Mouse (Mus musculus) heart, adult 8-10 months (tissue): ENCODE results near the gene Ivd. TPM values are rescaled to one million over a fixed set of nuclear protein-coding genes. Genes with fewer than 3 reads are reported as not detected.

ENCODE experiments used
- DNase-seq: peaks from one replicate; pipeline ENCODE4 v3.0.0; 2022; ENCODE audit warnings: low spot score
- total RNA-seq, 4 experiments: library from RNA; stranded (reverse); gene quantifications; 2 replicates each; pipeline ENCODE4 v1.2.4; 2022

Ivd gene
- 100 to 1,000 TPM; 383 to 490 (median 481) TPM for total RNA-seq

DNA sequence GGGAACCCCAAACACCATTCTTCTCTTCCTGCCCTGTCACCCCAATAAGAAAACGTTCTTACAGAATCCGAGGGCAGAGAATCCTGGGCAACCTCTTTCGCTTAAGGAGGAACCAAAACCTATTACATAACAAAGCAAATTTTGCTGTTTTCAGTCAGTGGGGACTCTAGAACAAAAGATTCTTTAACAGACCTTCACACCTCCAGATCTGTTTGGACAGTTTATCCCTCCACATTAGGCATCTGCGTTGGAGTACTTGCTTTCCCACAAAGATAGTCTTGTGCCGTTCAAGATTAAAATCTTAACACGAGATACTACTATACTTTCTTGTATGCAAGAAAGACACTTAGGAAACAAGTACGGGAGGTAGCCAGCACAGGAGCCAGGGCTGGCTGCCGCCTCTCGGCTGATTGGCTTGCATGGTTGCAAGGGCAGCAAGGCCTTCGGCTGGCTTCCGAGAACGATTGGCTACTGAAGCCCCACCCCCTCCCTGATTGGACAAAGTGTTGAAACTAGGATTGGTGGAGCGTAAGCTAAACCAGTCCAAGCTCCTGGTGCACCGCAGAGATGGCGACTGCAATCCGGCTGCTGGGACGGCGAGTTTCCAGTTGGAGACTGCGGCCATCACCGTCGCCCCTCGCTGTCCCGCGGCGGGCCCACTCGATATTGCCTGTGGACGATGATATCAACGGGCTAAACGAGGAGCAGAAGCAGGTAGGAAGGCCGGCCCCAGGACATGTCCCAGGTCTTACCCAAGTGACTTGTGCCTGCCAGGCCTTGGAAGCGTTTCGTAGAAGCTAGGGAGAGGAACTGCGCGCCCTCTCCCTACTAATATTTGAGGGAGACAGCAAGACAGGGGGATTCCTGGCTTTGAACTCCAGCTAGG lies at the start of gene Ivd:
Gene Ivd, plus strand, starts transcription at position 501 of the 886 bp plus-strand sequence.
- DNase-seq = peak; percentile 95

DNA sequence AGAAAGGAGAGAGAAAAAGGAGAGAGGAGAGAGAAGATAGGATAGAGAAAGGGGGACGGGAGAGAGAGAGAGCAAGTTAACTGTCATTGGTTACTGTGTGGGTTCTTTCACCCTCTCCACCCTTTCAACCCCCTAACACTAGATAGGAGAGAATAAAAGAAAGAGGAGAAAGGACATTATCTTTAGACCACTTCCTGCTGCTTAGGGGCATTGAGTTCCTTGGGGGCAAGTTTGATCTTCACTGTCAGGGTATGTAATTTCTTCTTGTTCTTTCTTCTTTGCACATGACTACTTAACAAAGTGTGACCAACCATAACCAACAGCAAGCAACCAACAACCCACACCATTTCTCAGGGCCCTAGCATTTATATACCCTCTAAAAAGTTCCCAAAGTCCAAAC lies 49.0 kb upstream of the Ivd start:
- no peak for DNase-seq

DNA sequence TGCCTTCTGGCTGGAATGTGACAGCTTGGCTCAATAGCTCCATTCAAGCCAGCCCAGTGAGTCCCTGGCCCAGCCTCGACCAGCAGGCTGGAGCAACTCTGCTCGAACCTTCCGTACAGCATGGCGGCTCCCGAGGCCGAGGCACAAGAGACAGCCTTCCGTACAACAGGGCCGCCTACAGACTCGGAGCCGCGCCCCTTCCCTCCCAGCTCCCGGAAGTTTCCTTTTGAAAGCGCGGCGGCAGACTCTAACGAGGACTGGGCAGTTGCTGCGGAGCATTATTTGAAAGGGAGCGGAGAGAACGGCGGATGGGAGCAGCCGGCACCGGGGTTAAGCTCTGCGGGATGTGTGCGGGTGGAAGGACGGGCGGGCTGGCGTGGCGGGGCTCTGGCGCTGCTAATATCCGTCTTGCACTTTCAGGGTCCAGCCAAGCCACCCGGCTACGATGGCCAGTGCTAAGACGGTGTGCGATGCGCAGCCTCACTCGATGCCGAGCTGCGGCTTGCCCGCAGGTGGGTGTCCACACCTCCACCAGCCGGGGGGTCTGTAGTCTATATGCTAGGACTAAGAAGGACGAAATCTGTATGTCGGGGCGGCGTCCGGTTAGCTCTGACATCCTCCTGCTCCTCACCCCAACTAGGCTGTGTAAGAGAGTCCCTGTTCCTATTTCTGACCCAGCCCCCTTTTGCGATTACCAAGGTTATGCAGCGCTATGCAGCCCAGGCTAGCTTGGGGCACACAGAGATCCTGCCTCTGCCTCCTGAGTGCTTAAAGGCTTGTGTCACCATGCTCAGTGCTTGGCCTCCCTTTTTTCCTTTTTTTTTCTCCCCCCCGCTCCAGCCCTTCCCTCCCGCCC lies 47.5 kb upstream of the Ivd start, which contains the start of gene Knstrn:
Gene Knstrn, plus strand, starts transcription at position 23 of the 856 bp plus-strand sequence.
- DNase-seq = peak; percentile 89

DNA sequence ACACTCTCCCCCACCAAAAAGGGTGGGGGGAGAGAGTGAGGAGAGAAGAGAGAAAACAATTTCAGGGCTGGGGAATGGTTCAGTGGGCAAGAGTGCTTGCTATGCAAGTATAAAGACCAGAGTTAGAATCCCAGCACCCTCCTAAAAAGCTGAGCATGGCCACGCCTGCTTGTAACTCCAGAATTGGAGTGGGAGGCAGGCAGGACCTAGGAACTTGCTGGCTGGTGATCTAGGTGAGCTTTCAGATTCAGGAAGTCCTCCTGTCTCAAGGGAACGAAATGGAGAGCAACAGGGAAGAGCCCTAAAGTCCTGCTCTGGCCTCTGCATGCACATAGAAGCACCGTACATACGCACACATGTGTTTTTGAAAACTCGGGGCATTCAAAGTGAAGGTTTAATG lies 39.0 kb upstream of the Ivd start:
- DNase-seq = no peak

DNA sequence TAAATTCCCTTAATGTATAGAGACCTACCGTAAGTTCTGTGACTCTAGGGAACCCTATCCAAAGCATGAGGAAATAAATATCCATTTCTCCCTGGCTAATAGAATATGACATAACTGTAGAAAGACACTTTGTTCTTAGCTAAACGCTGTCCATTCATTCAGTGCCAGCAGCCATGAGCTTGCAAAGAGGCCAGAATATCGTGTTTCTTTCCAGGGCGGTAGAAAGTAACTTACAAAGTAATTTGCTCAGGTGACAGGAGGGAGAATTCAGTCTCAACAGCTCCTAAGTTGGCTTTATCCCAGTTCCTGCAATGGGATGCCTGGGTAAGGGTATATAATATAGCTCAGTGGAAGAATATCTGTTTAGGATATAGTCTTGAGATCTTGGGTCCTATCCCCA lies 37.4 kb upstream of the Ivd start:
- DNase-seq = no peak

DNA sequence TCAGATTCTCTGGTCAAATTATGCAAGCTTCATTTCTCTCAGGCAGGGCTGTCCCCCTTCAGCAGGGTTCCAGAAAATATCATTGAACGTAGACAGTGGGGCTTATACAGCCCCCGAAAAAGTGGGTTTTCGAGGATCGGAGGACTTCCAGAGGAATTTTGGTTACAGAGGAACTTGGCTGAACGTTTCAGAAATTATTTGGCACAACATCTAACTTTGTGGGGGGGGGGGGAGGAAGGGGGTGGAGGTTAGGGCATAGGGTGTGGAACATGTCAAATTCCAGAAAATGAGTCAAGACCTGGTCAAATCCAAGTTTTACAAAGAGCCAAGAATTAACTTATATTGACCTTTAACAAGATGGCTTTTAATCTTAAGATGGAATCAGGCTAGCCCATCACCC lies 32.7 kb upstream of the Ivd start:
- no peak for DNase-seq

DNA sequence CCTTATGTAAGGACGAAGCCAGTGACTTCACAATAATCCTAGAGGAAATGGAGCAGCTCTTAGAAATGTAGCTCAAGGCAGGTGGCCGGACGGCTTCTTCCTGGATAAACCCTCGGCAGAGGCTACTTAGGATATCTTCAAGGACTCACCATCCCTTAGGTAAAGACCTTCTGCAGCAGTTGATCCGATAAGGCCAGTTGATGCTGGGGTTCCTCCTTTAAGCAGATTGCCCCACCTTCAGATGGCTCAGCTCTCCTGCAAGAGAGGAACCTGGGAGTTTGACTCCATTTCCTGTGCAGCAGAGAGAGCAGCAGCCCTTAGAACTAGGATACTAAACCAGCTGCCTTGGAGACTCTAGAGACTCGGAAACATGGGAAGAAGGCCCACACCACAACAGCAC lies 27.7 kb upstream of the Ivd start:
- DNase-seq = no peak

DNA sequence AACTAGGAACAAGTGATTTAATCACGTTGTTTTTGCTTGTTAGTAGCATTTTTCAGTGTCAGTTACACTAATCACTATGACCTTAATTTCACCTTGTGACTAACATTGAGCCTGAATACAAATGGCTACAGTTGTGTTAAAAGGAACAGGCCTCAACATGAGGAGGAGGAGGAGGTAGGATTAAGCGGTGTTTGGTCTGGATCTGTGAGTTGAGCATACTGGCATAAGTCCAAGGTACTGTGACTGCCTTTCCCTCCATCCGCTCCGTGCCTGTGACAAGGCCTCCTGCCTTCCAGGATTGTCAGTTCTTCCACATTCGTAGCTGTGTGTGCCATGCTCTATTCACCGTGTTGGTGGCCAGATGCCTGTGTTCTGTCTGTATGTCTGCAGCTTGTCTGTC lies 26.6 kb upstream of the Ivd start:
- DNase-seq = no peak

DNA sequence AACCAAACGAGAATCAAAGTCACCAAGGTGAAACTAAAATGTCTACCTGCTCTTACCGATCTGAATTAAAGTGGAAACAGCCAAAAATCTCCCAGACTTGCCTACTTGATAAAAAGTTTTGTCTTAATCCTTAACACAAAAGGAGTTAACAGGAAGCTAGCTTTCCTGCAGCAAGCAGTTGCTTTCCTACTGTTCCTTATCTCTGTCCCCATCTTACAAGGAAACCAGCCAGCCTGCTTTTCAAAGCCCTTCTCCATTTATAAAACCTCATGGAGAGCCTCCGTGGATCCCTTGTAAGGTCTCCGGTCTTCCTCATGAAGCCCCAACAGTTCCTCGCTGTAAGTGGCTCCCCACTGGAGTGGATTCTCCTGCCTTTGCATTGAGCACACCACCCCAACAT lies 23.4 kb upstream of the Ivd start:
- no peak for DNase-seq

- no peak for DNase-seq
These were observed 20.6 kb upstream of the Ivd start for GRCm38 (mm10) chr2:118841186-118841585.

- DNase-seq = no peak
These were observed 20.0 kb upstream of the Ivd start for GRCm38 (mm10) chr2:118841774-118842173.

DNA sequence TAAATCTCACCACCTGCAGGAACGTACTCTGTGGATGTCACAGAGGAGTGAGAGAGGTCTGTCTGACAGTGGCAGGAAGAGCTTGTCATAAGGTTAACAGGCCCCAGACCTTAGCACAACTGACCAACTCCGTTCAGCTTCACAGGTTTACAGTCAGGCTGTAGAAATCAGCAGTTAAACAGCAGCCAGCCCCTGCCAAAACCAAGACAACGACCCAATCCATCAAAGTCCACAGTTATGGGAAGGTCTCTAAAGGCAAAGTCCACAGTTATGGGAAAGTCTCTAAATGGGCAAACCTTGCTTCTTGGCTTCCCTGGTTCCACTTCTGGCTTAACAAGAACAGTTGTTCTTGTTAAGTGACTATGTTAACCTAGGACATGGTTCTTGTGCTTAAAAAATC lies 17.3 kb upstream of the Ivd start:
- DNase-seq = no peak

DNA sequence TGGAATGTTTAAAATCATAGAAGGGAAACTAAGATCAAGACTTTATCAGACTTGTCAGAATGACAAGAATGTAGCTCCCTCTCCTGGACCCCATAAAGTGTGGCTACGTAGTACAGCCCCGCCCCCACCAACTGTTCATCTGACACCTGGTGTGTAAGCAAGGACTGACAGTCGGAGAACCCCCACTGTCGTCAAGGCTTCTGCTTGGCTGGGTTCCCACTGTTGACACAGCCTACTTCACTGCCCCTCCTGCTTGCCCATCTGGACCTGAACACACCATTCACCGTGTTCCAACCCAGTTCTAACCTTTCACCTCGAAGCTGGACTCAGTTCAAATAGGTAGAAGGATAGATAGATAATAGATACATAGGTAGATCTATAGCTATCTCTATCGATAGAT lies 15.5 kb upstream of the Ivd start:
- DNase-seq = no peak

GRCm38 (mm10) chr2:118851756-118852155 lies 10.0 kb upstream of the Ivd start:
- no peak for DNase-seq

GRCm38 (mm10) chr2:118862340-118862675 lies 554 bp downstream of the Ivd start:
- DNase-seq = no peak

- no peak for DNase-seq
These were observed 8.8 kb downstream of the Ivd start for GRCm38 (mm10) chr2:118870601-118871000.

DNA sequence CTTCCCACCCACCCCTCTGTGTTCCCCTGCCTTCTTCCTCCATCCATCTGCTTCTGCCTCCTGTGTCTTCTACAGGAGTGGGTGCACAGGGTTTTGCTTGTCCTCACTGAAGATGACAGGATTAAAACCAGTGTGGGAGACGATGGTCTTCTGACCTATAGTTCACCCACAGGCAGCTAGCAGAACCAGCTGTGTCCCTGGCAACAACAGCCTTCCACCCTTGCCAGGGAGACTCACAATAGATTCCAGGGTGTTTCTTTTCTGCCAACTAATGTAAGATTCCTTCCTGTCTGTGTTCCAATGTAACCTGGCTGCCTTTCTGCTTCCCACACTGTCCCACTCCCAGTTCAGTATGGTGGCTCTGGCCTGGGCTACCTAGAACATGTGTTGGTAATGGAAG lies 9.3 kb downstream of the Ivd start:
- DNase-seq = no peak

DNA sequence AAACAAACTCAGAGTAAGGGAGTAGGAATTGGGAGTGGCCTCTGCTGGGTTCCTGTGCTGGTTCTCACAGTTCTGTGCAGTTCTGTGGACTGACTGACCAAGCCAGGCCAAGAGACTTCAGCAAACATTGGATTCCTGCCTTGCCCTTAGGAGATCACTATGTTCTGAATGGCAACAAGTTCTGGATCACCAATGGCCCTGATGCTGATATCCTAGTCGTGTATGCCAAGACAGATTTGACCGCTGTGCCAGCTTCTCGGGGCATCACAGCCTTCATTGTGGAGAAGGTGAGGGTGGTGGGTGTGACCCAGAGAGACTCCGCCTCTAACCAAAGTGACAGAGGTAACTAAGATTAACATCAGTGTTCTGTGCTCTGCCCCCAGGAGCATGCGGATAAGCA lies 11.3 kb downstream of the Ivd start:
- peak; percentile 40 for DNase-seq

- DNase-seq = no peak
These were observed 12.2 kb downstream of the Ivd start for GRCm38 (mm10) chr2:118873890-118874430.

GRCm38 (mm10) chr2:118875316-118875715 lies 13.6 kb downstream of the Ivd start:
- no peak for DNase-seq

- no peak for DNase-seq
These were observed 14.7 kb downstream of the Ivd start for GRCm38 (mm10) chr2:118876453-118876852.

DNA sequence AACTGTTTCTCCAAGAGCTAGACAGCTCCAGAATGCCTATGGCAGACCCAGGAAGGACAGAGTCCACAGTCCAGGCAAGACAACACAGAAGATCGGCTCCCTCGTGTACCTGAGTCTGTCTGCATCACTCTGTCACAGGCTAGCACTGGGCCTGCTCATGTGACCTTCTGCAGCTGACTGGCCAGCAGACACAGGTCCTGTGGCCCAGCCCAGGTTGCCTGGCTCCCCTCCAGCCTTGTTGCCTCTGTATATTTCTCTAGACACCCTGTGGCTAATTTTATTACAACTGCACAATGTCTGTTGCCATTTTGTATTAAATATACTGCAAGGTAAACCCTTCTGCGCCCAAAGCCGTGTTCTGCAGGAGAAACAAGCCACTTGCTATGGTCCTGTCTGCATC lies 19.3 kb downstream of the Ivd start:
- no peak for DNase-seq

- DNase-seq = no peak
These were observed 20.2 kb downstream of the Ivd start for GRCm38 (mm10) chr2:118881956-118882355.
